Mouse (Mus musculus) myocyte (in vitro differentiated cells): ENCODE results near the gene Stoml1.

Source experiments
- MAX ChIP-seq: IDR thresholded peaks from one replicate; pipeline ENCODE4 v1.6.1; 2011; ENCODE audit warnings: low read depth, mild to moderate bottlenecking, control low read depth
- POLR2A ChIP-seq: IDR thresholded peaks from one replicate; pipeline ENCODE4 v1.6.1; 2011; ENCODE audit warnings: low read depth, mild to moderate bottlenecking, control low read depth, moderate library complexity; ENCODE audit not compliant: insufficient read length
- POLR2AphosphoS2 ChIP-seq: IDR thresholded peaks from one replicate; pipeline ENCODE4 v1.6.1; 2011; ENCODE audit warnings: low read depth, control low read depth; ENCODE audit not compliant: insufficient read length
- TCF12 ChIP-seq: IDR thresholded peaks from one replicate; pipeline ENCODE4 v1.6.1; 2011; ENCODE audit warnings: mild to moderate bottlenecking, control low read depth; ENCODE audit not compliant: poor library complexity, insufficient read depth, severe bottlenecking
- TCF3 ChIP-seq: IDR thresholded peaks from one replicate; pipeline ENCODE4 v1.6.1; 2011; ENCODE audit warnings: low read depth, control low read depth; ENCODE audit not compliant: insufficient read length
- USF1 ChIP-seq: IDR thresholded peaks from one replicate; pipeline ENCODE4 v1.6.1; 2011; ENCODE audit warnings: low read depth, mild to moderate bottlenecking, control low read depth, moderate library complexity

GRCm38 (mm10) chr9:58231746-58232145 lies 21.2 kb upstream of the Stoml1 start:
- TF ChIP-seq MAX (no peak), USF1 (no peak), POLR2A (no peak), TCF3 (no peak), TCF12 (no peak), POLR2AphosphoS2 (no peak)
